Mouse (Mus musculus) G1E (cell line): Measurements from ENCODE around the gene Il16. TPM values are rescaled to one million over a fixed set of nuclear protein-coding genes. Genes with fewer than 3 reads are reported as not detected.
"Not testable (repeated sequence)": the region's sequence is repeated elsewhere in the genome, so short reads cannot be mapped to it uniquely, and the experiment has no call there.

Experiments used
- ATAC-seq: 2 replicates; pipeline ENCODE4 v1.8.0; 2016; ENCODE audit warnings: mild to moderate bottlenecking; ENCODE audit not compliant: insufficient number of reproducible peaks, poor library complexity, low FRiP score, severe bottlenecking; ENCODE audit errors: extremely low read depth
- DNase-seq: peaks from one replicate; pipeline ENCODE4 v3.0.0; 2012; ENCODE audit warnings: low spot score
- H3K27me3 ChIP-seq: 2 replicates; pipeline ENCODE4 v1.6.1; 2012; ENCODE audit warnings: mild to moderate bottlenecking, low read length, inconsistent platforms; ENCODE audit not compliant: insufficient read depth
- H3K36me3 ChIP-seq: replicated peaks from 2 replicates; pipeline ENCODE3; 2012; ENCODE audit warnings: mild to moderate bottlenecking, inconsistent platforms
- H3K4me1 ChIP-seq: 2 replicates; pipeline ENCODE4 v1.6.1; 2012; ENCODE audit warnings: low read depth, low read length, inconsistent platforms, mixed read lengths; ENCODE audit not compliant: insufficient read depth
- H3K4me3 ChIP-seq: 2 replicates; pipeline ENCODE4 v1.5.1; 2012; ENCODE audit warnings: low read depth, mild to moderate bottlenecking, inconsistent platforms, low read length, moderate library complexity, mixed read lengths
- H3K9me3 ChIP-seq: replicated peaks from 2 replicates; pipeline ENCODE4 v1.6.1; 2012; ENCODE audit warnings: inconsistent platforms
- CTCF ChIP-seq: IDR thresholded peaks from 2 replicates; pipeline ENCODE4 v1.5.1; 2012; ENCODE audit warnings: low read depth, low read length, inconsistent platforms, mixed read lengths
- GATA1 ChIP-seq: IDR thresholded peaks from 2 replicates; pipeline ENCODE4 v1.6.1; 2012; ENCODE audit warnings: borderline replicate concordance, low read length, inconsistent platforms, mixed read lengths
- GATA2 ChIP-seq: IDR thresholded peaks from 2 replicates; pipeline ENCODE4 v1.6.1; 2012; ENCODE audit warnings: low read depth, low read length, inconsistent platforms, borderline replicate concordance
- POLR2AphosphoS5 ChIP-seq: IDR thresholded peaks from 2 replicates; pipeline ENCODE4 v1.6.1; 2012; ENCODE audit warnings: low read depth, low read length, inconsistent platforms; ENCODE audit not compliant: insufficient replicate concordance
- TAL1 ChIP-seq: conservative IDR thresholded peaks from 2 replicates; pipeline ENCODE4 v1.6.1; 2012; ENCODE audit warnings: low read depth, low read length, inconsistent platforms, mixed read lengths
- polyA plus RNA-seq: library from polyadenylated mRNA; stranded (reverse); fragments of >175 nt; gene quantifications from 2 replicates; pipeline ENCODE4 v1.2.3, GENCODE M21; 2012
- total RNA-seq, 2 experiments: library from RNA; stranded (forward) in 1 of 2; stranded (reverse) in 1 of 2; fragments of 200-1000 nt in 1 of 2; fragments of >200 nt in 1 of 2; fragmentation: Nextera tagmentation in 1 of 2; gene quantifications; 2 replicates each; pipeline ENCODE4 v1.2.3; 2014 to 2017

The Il16 gene
- total and polyA plus RNA-seq, 3 experiments, result 0.02 to 1.1 TPM; not detected in 1

DNA sequence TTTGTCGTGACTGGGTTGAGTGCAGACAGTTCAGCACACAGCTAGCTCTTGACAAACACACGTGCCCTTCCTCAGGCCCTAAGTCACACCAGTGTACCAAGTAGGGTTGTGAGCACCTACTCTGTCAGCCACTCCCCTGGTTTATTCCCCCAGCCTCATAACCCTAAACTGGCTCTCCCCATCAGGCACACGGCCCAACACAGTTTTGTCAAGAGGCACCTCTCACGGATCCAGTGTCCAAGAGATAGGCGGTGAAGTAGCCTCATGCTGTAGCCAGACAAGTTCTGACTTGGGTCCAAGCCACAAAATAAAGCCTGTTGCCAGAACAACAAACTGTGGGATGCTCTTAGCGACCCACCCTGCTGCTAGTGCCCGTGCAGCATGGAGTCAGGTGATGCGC is 22.3 kb downstream of the Il16 start:
- Histone ChIP-seq H3K27me3 (no peaks in the 10 kb centered on the region; the same call in 1 of the 2 replicates), H3K4me1 (no peaks in the 10 kb centered on the region), H3K9me3 (no peaks in the 10 kb centered on the region), H3K4me3 (no peak overlapping the region), H3K36me3 (no peaks in the 10 kb centered on the region)
- DNase-seq, result no peak
- no peak for ATAC-seq
- no peak for TF ChIP-seq GATA1
- no peak for TF ChIP-seq CTCF
- no peak for TF ChIP-seq POLR2AphosphoS5
- TF ChIP-seq GATA2, result no peak
- TF ChIP-seq TAL1, result no peak

DNA sequence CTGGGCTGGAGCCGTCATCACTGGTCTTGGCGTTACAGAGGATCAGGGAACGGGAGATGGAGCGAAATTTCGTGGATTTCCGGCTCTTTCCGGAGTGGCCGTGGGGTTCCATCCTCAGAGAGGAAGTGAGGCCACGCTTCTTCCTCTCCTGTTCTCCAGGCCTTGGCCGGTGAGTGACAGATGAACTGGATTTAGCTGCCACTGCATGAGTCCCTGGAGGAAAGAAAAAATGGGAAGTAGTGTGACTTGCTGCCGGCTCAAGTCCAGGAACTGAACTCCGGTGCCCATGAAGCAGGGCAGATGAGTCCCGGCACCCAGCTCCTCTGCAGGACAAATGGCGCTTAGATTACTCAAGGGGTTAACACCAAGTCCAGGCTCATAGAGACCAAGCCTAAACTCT is 23.0 kb downstream of the Il16 start:
- no peaks in the 10 kb centered on the region for H3K4me1 ChIP-seq
- ATAC-seq (no peak), DNase-seq (no peak)
- H3K27me3 ChIP-seq, result peaks cover 2% of the 10 kb centered on the region; the same call in 1 of the 2 replicates
- H3K36me3 ChIP-seq, result no peaks in the 10 kb centered on the region
- TF ChIP-seq GATA1 (no peak), GATA2 (no peak), CTCF (no peak), TAL1 (no peak), POLR2AphosphoS5 (no peak)
- H3K9me3 ChIP-seq, result no peaks in the 10 kb centered on the region
- H3K4me3 ChIP-seq, result no peak overlapping the region

DNA sequence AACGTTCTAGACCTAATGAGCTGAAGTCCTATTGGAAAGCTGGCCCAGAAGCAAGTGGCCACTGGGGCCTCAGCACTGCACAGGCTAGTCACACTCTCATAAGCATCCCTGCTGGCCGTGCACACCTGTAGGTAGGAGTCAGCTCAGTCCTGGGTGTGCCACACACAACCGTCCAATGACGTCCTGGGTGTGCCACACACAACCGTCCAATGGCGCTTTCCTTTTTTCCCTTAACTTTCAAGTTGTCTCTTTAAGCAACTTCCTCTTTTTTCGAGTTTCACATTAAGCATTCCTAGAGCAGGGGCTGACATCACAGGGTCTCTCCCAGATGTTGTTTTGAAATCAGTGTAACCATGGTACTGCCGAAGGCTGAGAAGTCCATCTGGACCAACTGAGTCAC is 25.3 kb downstream of the Il16 start:
- no peak overlapping the region for H3K4me3 ChIP-seq
- H3K27me3 ChIP-seq, result peaks cover 3% of the 10 kb centered on the region; the same call in 1 of the 2 replicates
- H3K9me3 ChIP-seq, result no peaks in the 10 kb centered on the region
- ATAC-seq, result no peak
- no peak for TF ChIP-seq GATA1
- TF ChIP-seq POLR2AphosphoS5, result no peak
- TF ChIP-seq GATA2, result no peak
- no peak for TF ChIP-seq TAL1
- TF ChIP-seq CTCF, result no peak
- no peak for DNase-seq
- no peaks in the 10 kb centered on the region for H3K4me1 ChIP-seq
- no peaks in the 10 kb centered on the region for H3K36me3 ChIP-seq

DNA sequence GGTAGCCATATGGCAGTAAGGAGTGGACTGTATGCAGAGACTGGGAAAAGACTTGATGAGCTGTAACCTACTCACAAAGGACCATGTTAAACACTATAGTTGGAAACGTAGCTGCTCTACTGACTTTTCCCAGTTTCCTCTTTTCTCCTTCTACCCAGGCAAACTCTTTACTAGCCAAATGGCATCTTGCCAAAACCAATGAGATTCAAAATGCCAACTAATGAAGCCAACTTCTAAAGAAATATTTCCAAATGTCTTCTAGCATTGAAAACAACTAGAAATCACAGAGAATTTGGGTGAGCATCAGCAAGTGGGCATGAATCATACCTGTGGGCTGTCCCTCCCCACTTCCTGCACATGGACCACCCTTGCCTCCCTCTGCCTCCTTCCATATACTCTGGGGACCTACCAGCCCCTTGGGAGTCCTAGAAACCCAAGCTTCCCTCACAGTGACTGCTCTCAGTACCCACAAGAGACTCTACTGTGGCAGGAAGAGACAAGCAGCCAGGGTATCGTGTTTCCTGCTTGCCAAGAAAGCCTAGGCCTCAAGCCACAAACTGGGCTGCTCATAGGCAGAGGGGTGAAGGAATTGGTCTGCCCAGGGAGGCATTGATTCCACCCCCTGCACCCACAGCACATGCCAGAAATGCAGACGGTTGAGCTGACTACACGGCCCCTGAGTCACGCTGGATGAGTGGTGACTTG is 28.4 kb downstream of the Il16 start:
- H3K36me3 ChIP-seq, result no peaks in the 10 kb centered on the region
- no peak for ATAC-seq
- no peak overlapping the region for H3K4me3 ChIP-seq
- H3K9me3 ChIP-seq, result no peaks in the 10 kb centered on the region
- H3K27me3 ChIP-seq, result 0 out of 2 replicates have a peak, but pooled peaks cover 3% of the 10 kb centered on the region
- DNase-seq, result no peak
- H3K4me1 ChIP-seq, result no peaks in the 10 kb centered on the region
- TF ChIP-seq TAL1, result no peak
- no peak for TF ChIP-seq POLR2AphosphoS5
- no peak for TF ChIP-seq GATA1
- TF ChIP-seq CTCF, result no peak
- TF ChIP-seq GATA2, result no peak

DNA sequence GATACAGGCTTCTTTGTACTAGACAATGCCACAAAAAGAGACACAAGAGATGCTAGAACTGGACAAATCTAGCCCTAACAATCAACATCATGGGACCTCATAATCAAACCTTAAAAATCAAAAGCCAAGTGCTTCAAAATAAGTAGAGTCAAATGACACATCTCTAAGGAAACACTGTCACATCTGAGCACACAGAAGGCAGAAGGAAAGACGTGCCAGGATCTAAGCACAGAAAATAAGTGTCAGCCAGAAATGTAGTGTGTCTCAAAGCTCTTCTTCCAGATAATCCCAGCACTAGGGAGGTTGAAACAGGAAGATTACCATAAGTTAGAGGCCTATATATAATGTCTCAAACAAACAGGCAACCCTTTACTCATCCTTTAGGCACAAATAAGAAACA is 31.9 kb downstream of the Il16 start:
- DNase-seq, result no peak
- no peaks in the 10 kb centered on the region for H3K36me3 ChIP-seq
- H3K27me3 ChIP-seq, result peaks cover 3% of the 10 kb centered on the region; the same call in 1 of the 2 replicates
- TF ChIP-seq GATA1, result no peak
- no peak for TF ChIP-seq GATA2
- TF ChIP-seq TAL1, result no peak
- no peak for TF ChIP-seq POLR2AphosphoS5
- TF ChIP-seq CTCF, result no peak
- no peak overlapping the region for H3K4me3 ChIP-seq
- H3K4me1 ChIP-seq, result no peaks in the 10 kb centered on the region
- ATAC-seq, result no peak
- no peaks in the 10 kb centered on the region for H3K9me3 ChIP-seq

DNA sequence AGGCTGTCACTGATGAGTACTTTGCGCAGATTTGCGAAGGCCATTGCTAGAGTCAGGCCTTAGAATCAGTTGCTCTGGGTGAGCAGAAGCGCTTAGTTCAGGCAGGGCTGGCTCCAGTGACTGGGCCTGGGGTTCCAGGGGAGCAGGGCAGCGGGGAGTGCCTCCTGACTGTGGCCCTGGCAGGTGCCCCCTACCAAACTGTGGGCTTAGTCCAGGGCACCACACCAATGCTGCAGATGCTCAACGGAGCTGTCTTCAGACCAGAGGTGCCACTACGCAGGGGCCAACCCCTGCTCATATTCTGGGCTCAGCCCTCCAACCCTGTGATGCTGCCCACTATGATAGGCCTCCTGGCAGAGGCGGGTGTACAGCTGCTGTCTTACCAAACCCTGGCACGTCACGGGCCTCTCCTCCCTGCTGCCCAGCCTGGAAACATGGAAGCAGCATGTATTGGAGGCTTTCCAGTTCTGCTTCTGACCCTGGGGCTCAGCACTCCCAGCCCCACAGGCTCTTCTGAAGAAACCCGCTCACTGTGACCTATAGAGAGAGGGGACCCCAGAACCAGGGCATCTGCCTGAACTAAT is 33.8 kb downstream of the Il16 start:
- H3K36me3 ChIP-seq, DNase-seq, ATAC-seq, H3K4me1 ChIP-seq, H3K4me3 ChIP-seq, H3K9me3 ChIP-seq, H3K27me3 ChIP-seq: not testable (repeated sequence)
